Mouse (Mus musculus) stomach, postnatal 0 days (tissue): ENCODE measurements around the gene Relb.
A peak's percentile ranks its signal among the peaks of the same experiment; 100 is the strongest.

Experiments
- CTCF ChIP-seq: IDR thresholded peaks from 2 replicates; pipeline ENCODE4 v1.5.1; 2016; ENCODE audit warnings: antibody characterized with exemption, low read depth, mild to moderate bottlenecking, moderate library complexity
- EP300 ChIP-seq: optimal IDR thresholded peaks from 2 replicates; pipeline ENCODE3; 2016; ENCODE audit warnings: antibody characterized with exemption

- TF ChIP-seq EP300 = no peak
- TF ChIP-seq CTCF = peak; percentile 66
Observed at GRCm38 (mm10) chr7:19558965-19559364, 70.3 kb downstream of the Relb start.
